Mouse (Mus musculus): ENCODE data around the gene Slc22a3. TPM values are rescaled to one million over a fixed set of nuclear protein-coding genes. Genes with fewer than 3 reads are reported as not detected.

Gene Slc22a3
- polyA plus RNA-seq, 2 experiments = 0.56 to 0.97 TPM

DNA sequence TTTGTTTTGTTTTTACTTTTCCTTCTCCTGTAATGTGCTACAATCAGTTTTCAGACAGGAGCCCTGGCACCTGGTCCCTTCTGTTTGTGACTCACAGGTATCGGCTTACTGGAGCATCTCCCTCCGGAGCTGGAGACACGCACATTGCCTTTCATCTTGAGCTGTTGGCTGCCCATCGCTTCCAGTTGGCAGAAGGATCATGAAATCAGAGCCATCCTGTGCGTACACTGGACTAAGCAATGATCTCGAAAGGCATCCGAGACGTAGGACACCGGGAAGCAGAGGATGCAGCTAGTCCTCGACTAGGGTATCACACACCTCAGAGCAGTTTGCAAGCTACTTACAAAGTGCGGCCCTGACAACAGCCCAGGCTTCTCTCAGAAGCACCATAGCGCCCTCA, 15.9 kb downstream of the Slc22a3 start:
- H3K9me3 ChIP-seq (ENCODE audit: control insufficient read depth, low read length) = no peaks in the 10 kb centered on the region
- TF ChIP-seq CTCF (IDR thresholded peaks at IDR 0.05; ENCODE audit: low read depth) (no peak), EP300 (IDR thresholded peaks at IDR 0.05; ENCODE audit: low read depth) (no peak)
- H3K27me3 ChIP-seq (ENCODE audit: control insufficient read depth, insufficient read depth, low read length) = no peaks in the 10 kb centered on the region
- 74% methylated on average over 12 of the region's 12 CpGs for WGBS (ENCODE audit: insufficient replicate concordance)
- H3K36me3 ChIP-seq (replicated peaks; ENCODE audit: control insufficient read depth, insufficient read depth, low read depth) = no peaks in the 10 kb centered on the region
- H3K4me1 ChIP-seq (replicated peaks; ENCODE audit: control insufficient read depth in 2 of 2, insufficient read depth in 2 of 2, low read length in 1 of 2) = no peaks in the 10 kb centered on the region
- no peak for ATAC-seq (ENCODE audit: insufficient read depth)
- DNase-seq (ENCODE audit: low read depth in 3 of 3, low spot score in 3 of 3) = no peak
- H3K27ac ChIP-seq = no peak overlapping the region
- no peak overlapping the region for H3K4me2 ChIP-seq (ENCODE audit: low read depth)
- H3K9ac ChIP-seq (replicated peaks) = no peak overlapping the region
- H3K4me3 ChIP-seq (ENCODE audit: insufficient read depth in 1 of 2, low read depth in 2 of 2, low read length in 2 of 2) = no peak overlapping the region

DNA sequence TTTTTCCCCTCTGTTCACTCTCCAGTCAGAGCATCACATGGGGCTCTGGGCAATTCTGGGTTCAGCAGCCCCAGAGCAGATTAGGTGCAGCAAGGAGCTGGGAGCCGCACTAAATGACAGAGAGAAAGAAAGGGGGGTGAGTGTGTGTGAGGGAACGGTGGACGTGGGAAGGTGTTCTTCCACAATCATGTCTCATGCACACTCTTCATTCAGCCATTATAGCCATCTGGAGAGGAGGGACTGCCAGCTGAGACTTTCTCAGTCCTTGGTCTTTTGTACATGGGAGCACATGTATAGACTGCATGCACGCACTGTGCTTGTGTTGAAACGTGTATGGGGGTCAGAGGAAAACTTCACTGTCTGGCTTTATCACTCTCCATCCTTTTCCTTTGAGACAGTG, 17.6 kb downstream of the Slc22a3 start:
- Histone ChIP-seq H3K27ac (no peak overlapping the region), H3K4me3 (ENCODE audit: insufficient read depth in 1 of 2, low read depth in 2 of 2, low read length in 2 of 2) (no peak overlapping the region), H3K9ac (replicated peaks) (no peak overlapping the region), H3K4me2 (ENCODE audit: low read depth) (no peak overlapping the region), H3K36me3 (replicated peaks; ENCODE audit: control insufficient read depth, insufficient read depth, low read depth) (no peaks in the 10 kb centered on the region), H3K9me3 (ENCODE audit: control insufficient read depth, low read length) (no peaks in the 10 kb centered on the region), H3K4me1 (replicated peaks; ENCODE audit: control insufficient read depth in 2 of 2, insufficient read depth in 2 of 2, low read length in 1 of 2) (no peaks in the 10 kb centered on the region), H3K27me3 (ENCODE audit: control insufficient read depth, insufficient read depth, low read length) (no peaks in the 10 kb centered on the region)
- TF ChIP-seq CTCF (IDR thresholded peaks at IDR 0.05; ENCODE audit: low read depth) = no peak
- TF ChIP-seq EP300 (IDR thresholded peaks at IDR 0.05; ENCODE audit: low read depth) = no peak
- ATAC-seq (ENCODE audit: insufficient read depth) (no peak), DNase-seq (ENCODE audit: low read depth in 3 of 3, low spot score in 3 of 3) (no peak)
- 64% methylated on average over 5 of the region's 5 CpGs for WGBS (ENCODE audit: insufficient replicate concordance)

DNA sequence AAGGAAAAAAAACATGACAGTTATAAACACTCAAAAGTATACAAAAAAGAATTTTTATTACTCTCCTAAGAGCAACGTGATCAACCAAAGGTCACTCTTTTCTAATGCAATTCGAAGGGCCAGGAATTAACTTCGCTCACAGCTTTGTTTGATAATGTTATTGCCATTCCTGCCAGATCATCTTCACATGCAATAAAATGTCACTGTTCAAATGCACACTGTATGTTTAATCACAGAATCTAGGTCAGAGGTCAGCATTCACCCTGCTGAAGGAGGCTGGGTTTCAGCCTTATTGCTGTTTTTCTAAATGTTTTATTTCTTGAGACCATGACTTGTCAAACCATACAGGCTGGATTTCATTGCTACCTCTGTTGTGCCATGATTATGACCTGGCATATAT, 21.8 kb downstream of the Slc22a3 start:
- no peak for ATAC-seq (ENCODE audit: insufficient read depth)

DNA sequence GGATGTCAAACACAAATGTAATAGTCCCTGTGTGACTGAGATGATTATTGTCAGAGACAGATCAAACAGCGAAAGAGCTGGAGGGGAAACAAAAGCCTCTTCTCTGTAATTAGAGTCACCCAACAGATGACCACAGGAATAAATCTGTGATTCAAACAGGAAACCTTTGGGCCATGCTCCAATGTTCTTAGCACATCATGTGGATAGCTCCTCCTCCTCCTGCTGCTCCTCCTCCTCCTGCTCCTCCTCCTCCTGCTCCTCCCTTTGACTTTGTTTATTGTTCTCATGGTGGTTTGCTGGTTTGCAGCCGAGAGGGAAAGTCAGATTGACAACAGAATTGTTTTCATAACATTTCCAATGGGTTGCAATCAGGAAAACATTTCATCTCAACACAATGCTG, 28.1 kb downstream of the Slc22a3 start:
- no peak for TF ChIP-seq EP300 (IDR thresholded peaks at IDR 0.05; ENCODE audit: low read depth)
- no peak for TF ChIP-seq CTCF (IDR thresholded peaks at IDR 0.05; ENCODE audit: low read depth)
- Histone ChIP-seq H3K4me3 (ENCODE audit: insufficient read depth in 1 of 2, low read depth in 2 of 2, low read length in 2 of 2) (no peak overlapping the region), H3K36me3 (replicated peaks; ENCODE audit: control insufficient read depth, insufficient read depth, low read depth) (no peaks in the 10 kb centered on the region), H3K27me3 (ENCODE audit: control insufficient read depth, insufficient read depth, low read length) (no peaks in the 10 kb centered on the region), H3K27ac (no peak overlapping the region), H3K9ac (replicated peaks) (no peak overlapping the region), H3K9me3 (ENCODE audit: control insufficient read depth, low read length) (no peaks in the 10 kb centered on the region), H3K4me1 (replicated peaks; ENCODE audit: control insufficient read depth in 2 of 2, insufficient read depth in 2 of 2, low read length in 1 of 2) (no peaks in the 10 kb centered on the region), H3K4me2 (ENCODE audit: low read depth) (no peak overlapping the region)
- WGBS (ENCODE audit: insufficient replicate concordance) = 56% methylated on average over 2 of the region's 2 CpGs
- ATAC-seq (ENCODE audit: insufficient read depth) = no peak
- no peak for DNase-seq (ENCODE audit: low read depth in 3 of 3, low spot score in 3 of 3)

More for the DNA sequence above, 21.8 kb downstream of the Slc22a3 start:
- Histone ChIP-seq H3K4me1 (replicated peaks; ENCODE audit: control insufficient read depth in 2 of 2, insufficient read depth in 2 of 2, low read length in 1 of 2) (no peaks in the 10 kb centered on the region), H3K9ac (replicated peaks) (no peak overlapping the region), H3K9me3 (ENCODE audit: control insufficient read depth, low read length) (no peaks in the 10 kb centered on the region), H3K27ac (no peak overlapping the region), H3K27me3 (ENCODE audit: control insufficient read depth, insufficient read depth, low read length) (no peaks in the 10 kb centered on the region), H3K36me3 (replicated peaks; ENCODE audit: control insufficient read depth, insufficient read depth, low read depth) (no peaks in the 10 kb centered on the region), H3K4me2 (ENCODE audit: low read depth) (no peak overlapping the region), H3K4me3 (ENCODE audit: insufficient read depth in 1 of 2, low read depth in 2 of 2, low read length in 2 of 2) (no peak overlapping the region)
- no peak for TF ChIP-seq EP300 (IDR thresholded peaks at IDR 0.05; ENCODE audit: low read depth)
- TF ChIP-seq CTCF (IDR thresholded peaks at IDR 0.05; ENCODE audit: low read depth) = no peak
- no peak for DNase-seq (ENCODE audit: low read depth in 3 of 3, low spot score in 3 of 3)
- 64% methylated on average over 3 of the region's 3 CpGs for WGBS (ENCODE audit: insufficient replicate concordance)

DNA sequence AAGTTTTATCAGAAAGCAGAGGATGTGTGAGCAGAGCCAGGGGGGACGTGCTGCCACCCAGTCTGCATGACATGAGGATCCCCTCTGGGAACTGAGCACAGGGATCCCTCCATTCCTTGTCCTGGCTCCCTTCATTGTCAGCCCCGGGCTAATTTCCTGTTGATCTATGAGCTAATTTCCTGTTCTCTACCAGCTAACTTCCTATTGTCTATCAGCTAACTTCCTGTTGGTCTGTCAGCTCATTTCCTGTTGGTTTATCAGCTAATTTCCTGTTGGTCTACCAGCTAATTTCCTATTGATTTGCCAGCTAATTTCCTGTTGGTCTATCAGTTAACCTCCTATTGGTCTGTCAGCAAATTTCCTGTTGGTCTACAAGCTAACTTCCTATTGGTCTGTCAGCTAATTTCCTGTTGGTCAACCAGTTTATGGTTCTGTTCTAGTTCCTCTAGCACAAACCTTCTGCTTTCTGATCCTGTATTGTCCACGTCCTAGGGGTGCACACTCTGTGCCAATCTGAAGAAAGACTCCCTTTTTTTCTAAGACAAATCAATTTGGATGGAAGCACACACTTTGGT, 32.9 kb downstream of the Slc22a3 start:
- no peaks in the 10 kb centered on the region for H3K27me3 ChIP-seq (ENCODE audit: control insufficient read depth, insufficient read depth, low read length)
- WGBS (ENCODE audit: insufficient replicate concordance) = 33% methylated on average over 3 of the region's 3 CpGs
- no peak overlapping the region for H3K4me2 ChIP-seq (ENCODE audit: low read depth)
- DNase-seq (ENCODE audit: low read depth in 3 of 3, low spot score in 3 of 3) = no peak
- H3K27ac ChIP-seq = no peak overlapping the region
- H3K9me3 ChIP-seq (ENCODE audit: control insufficient read depth, low read length) = no peaks in the 10 kb centered on the region
- no peak for TF ChIP-seq EP300 (IDR thresholded peaks at IDR 0.05; ENCODE audit: low read depth)
- TF ChIP-seq CTCF (IDR thresholded peaks at IDR 0.05; ENCODE audit: low read depth) = no peak
- no peak overlapping the region for H3K9ac ChIP-seq (replicated peaks)
- no peaks in the 10 kb centered on the region for H3K36me3 ChIP-seq (replicated peaks; ENCODE audit: control insufficient read depth, insufficient read depth, low read depth)
- no peak for ATAC-seq (ENCODE audit: insufficient read depth)
- no peak overlapping the region for H3K4me3 ChIP-seq (ENCODE audit: insufficient read depth in 1 of 2, low read depth in 2 of 2, low read length in 2 of 2)
- no peaks in the 10 kb centered on the region for H3K4me1 ChIP-seq (replicated peaks; ENCODE audit: control insufficient read depth in 2 of 2, insufficient read depth in 2 of 2, low read length in 1 of 2)
